Mouse (Mus musculus) thymus, adult 2 months (tissue): ENCODE measurements around the gene Cenpx. TPM values are rescaled to one million over a fixed set of nuclear protein-coding genes. Genes with fewer than 3 reads are reported as not detected.
"Not testable (repeated sequence)": the region's sequence is repeated elsewhere in the genome, so short reads cannot be mapped to it uniquely, and the experiment has no call there.

ENCODE experiments used
- DNase-seq: peaks from one replicate; pipeline ENCODE4 v3.0.0; 2021
- H3K27ac ChIP-seq: fragments of 200-500 bp; 2 replicates; pipeline ENCODE4 v1.5.1; 2012; ENCODE audit warnings: low read length, control low read depth; ENCODE audit not compliant: control insufficient read depth, insufficient read depth
- H3K27me3 ChIP-seq: fragments of 200-500 bp; 2 replicates; pipeline ENCODE4 v1.6.1; 2012; ENCODE audit warnings: mild to moderate bottlenecking, low read length, moderate library complexity, mixed read lengths; ENCODE audit not compliant: control insufficient read depth, insufficient read depth
- H3K36me3 ChIP-seq: fragments of 200-500 bp; 2 replicates; pipeline ENCODE4 v1.6.1; 2012; ENCODE audit warnings: mild to moderate bottlenecking, low read length, moderate library complexity; ENCODE audit not compliant: control insufficient read depth, insufficient read depth
- H3K4me1 ChIP-seq: fragments of 200-500 bp; replicated peaks from 2 replicates; pipeline ENCODE4 v1.6.1; 2012; ENCODE audit warnings: low read length; ENCODE audit not compliant: control insufficient read depth, insufficient read depth
- H3K4me3 ChIP-seq: fragments of 200-500 bp; 2 replicates; pipeline ENCODE4 v1.5.1; 2012; ENCODE audit warnings: mild to moderate bottlenecking, low read length, control low read depth, moderate library complexity; ENCODE audit not compliant: control insufficient read depth, insufficient read depth
- CTCF ChIP-seq: fragments of 200-500 bp; IDR thresholded peaks from 2 replicates; pipeline ENCODE4 v1.5.1; 2012; ENCODE audit warnings: mild to moderate bottlenecking, control low read depth, low read length, moderate library complexity, borderline replicate concordance; ENCODE audit not compliant: control insufficient read depth, poor library complexity, insufficient read depth; ENCODE audit errors: extremely low read depth
- POLR2A ChIP-seq: fragments of 200-500 bp; IDR thresholded peaks from 2 replicates; pipeline ENCODE4 v1.6.1; 2012; ENCODE audit warnings: mild to moderate bottlenecking, low read length, control low read depth, moderate library complexity; ENCODE audit not compliant: control insufficient read depth, poor library complexity, insufficient read depth; ENCODE audit errors: extremely low read depth
- WGBS: fragments of 180-500 bp; shearing (Covaris S2); methylation state at CpG from one replicate; pipeline ENCODE4 v1.1.7; 2018; 5-methylcytosine and 5-hydroxymethylcytosine counted together
- polyA plus RNA-seq: library from polyadenylated mRNA; depleted of rRNA; stranded (reverse); fragments of >200 nt; gene quantifications from 2 replicates; pipeline ENCODE4 v1.2.3, GENCODE M21; 2012; rRNA removed

The Cenpx gene
- 103 and 112 TPM in 2 replicates for polyA plus RNA-seq

DNA sequence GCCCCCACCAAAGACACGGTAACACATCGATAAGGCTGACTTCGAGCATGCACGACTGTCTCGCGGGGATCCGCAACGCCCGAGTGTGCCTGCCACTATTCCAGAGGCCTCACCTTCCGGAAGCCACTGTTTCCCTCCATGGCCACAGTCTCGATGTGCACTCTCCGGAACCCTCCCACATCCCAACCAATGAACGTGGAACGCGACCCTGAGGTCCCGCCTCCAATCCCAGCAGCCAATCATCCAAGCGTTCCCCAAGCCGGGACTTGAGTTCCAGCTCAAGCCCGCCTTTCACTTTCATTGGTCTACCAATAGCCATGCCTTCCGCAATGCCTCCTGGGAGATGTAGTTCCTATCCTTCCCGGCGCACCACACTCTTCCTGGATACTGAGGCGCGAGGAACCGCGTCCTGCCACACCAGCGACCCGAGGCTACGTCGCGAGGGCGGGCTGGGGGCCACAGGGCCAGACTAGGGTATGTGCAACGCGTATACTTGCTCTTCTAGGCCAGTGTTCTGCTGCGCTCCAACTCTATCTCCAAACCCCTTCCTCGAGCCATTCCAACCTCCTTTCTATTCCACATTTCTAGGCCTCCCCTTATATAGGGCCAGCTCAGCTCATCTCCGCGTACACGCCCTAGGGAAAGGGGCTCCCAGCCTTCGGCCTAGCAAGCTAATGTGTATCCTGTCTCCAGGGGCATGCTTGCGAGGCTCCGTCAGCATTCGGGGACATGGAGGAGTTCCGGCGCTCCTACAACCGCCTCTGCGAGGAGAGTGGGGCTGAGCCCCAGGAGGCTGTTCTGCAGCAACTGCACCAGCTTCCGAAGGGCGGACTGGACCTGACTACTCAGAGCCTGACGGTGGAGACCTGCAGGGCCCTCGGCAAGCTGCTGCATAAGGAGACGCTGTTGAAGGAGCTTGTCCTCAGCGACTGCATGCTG is at the start of gene Cenpx, which contains the start of gene Lrrc45:
TSS of gene Cenpx (minus strand) at position 159 of the 939 bp plus-strand sequence.
TSS of gene Lrrc45 (plus strand) at position 346 of the 939 bp plus-strand sequence.
- peaks cover 15% of the 10 kb centered on the region for H3K4me1 ChIP-seq
- no peak within 1 kb of the TSS for H3K27ac ChIP-seq
- TF ChIP-seq POLR2A (no peak; the same call in none of the 2 replicates), CTCF (no peak)
- H3K4me3 ChIP-seq, result peak within 1 kb of the TSS; percentile 60
- WGBS, result 1% methylated on average over 53 of the region's 53 CpGs
- no peaks in the 10 kb centered on the region for H3K27me3 ChIP-seq
- no peaks in the 10 kb centered on the region for H3K36me3 ChIP-seq
- DNase-seq, result peak; percentile 98

DNA sequence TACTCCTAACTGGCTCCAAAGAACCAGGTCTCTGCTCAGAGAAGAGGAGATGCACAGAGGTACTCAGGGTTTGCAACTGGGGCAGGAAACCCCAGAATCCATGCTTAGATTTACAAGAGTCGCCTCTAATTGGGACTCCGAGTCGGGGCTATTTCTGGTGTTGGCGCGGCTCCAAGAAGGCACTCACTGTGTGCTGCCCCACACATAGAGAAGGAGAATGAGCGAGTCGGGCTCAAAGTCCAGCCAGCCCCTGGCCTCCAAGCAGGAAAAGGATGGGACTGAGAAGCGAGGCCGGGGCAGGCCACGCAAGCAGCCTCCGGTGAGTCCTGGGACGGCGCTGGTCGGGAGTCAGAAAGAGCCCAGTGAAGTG is 49.1 kb upstream of the Cenpx start, which contains the start of gene Hmga1b:
TSS of gene Hmga1b (plus strand) at position 123 of the 370 bp plus-strand sequence.
- H3K36me3 ChIP-seq, H3K27ac ChIP-seq, H3K4me1 ChIP-seq, H3K4me3 ChIP-seq, DNase-seq, H3K27me3 ChIP-seq: not testable (repeated sequence)
- 25% methylated on average over 14 of the region's 14 CpGs for WGBS

DNA sequence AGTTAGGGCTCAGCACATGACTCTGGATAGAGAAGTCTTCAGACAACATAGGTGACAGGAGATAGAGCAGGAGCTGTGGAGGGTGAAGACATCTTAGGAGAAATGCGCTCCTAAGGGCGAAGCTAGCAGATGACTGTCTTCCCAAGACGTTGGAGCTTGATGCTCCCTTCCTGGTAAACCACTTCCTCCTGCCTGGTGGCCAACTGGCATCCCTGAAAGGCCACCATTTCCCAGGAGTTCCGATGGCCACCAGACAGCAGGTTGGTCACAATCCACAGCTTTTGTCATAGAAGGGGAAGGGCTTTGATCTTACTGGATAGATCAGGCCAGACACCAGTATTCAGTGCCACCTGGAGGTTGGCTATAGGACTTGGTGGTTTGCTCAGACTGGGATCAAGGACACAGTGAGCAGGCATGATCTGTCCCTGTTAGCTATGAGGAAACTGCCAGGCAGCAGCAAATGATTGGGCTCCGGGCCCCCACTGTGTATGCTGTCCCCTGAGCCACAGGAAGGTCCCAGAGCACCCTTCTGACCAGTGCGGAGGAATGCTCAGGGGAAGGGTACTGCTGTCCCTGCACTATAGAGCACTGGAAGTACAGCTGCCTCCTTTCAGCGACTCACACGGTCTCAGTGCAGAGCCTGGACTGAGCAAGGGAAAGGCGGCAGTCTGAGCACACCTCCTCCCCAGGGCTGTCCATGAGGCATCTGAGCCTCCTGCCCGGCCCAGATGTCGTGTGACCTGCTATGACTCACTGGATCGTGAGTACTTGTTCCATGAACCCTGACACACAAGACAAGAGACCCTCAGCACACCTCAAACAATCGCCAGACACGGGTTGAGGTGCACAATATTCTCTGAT is 48.5 kb upstream of the Cenpx start:
- DNase-seq, result no peak
- WGBS, result 86% methylated on average over 14 of the region's 14 CpGs
- no peak overlapping the region for H3K27ac ChIP-seq
- H3K4me1 ChIP-seq, result no peaks in the 10 kb centered on the region
- no peaks in the 10 kb centered on the region for H3K36me3 ChIP-seq
- TF ChIP-seq CTCF (no peak), POLR2A (no peak)
- no peaks in the 10 kb centered on the region for H3K27me3 ChIP-seq
- H3K4me3 ChIP-seq, result no peak overlapping the region

DNA sequence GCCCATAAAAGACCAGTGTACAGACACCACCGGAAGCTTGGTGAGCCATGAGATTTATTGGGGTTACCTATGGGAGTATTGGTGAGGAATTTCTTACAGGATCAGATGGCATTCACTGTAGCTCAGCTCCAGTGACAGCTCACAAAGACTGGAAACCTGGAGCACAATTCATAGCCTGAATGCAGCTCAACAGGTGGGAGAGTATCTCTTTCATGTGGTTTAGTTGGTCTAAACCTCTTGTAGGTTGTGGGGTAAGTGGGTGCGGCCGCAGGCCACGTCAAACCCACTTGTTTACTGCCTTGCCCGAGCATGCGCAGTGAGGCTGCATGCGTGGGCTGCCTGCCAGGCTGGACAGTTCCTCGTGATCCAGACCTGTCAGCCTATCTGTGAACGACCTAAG is 46.7 kb upstream of the Cenpx start:
- H3K27ac ChIP-seq, result no peak overlapping the region
- WGBS, result 59% methylated on average over 9 of the region's 9 CpGs
- no peaks in the 10 kb centered on the region for H3K4me1 ChIP-seq
- TF ChIP-seq POLR2A, result no peak
- no peak for DNase-seq
- no peaks in the 10 kb centered on the region for H3K36me3 ChIP-seq
- H3K4me3 ChIP-seq, result no peak overlapping the region
- no peaks in the 10 kb centered on the region for H3K27me3 ChIP-seq

DNA sequence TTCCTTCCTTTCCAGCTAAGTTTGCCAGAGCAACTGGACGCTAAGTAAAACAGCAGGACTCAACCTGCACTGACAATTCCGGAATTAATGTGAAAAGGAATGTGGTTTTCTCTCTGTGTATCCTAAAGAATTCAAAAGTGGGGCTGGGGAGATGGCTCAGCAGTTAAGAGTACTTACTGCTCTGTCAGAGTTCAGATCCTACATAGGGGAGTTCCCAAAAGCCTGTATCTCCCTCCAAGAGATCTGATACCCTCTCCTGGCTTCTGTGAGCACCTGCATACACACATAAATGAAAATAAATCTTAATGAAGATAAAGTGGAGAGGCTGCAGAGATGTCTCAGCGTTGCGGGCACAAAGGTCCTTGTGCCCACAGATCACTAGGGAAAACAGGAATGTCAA is 38.1 kb upstream of the Cenpx start:
- 84% methylated on average over 4 of the region's 4 CpGs for WGBS
- H3K36me3 ChIP-seq, result no peaks in the 10 kb centered on the region
- no peak for TF ChIP-seq POLR2A
- no peak overlapping the region for H3K27ac ChIP-seq
- H3K27me3 ChIP-seq, result no peaks in the 10 kb centered on the region
- no peak for DNase-seq
- no peaks in the 10 kb centered on the region for H3K4me1 ChIP-seq
- H3K4me3 ChIP-seq, result no peak overlapping the region

DNA sequence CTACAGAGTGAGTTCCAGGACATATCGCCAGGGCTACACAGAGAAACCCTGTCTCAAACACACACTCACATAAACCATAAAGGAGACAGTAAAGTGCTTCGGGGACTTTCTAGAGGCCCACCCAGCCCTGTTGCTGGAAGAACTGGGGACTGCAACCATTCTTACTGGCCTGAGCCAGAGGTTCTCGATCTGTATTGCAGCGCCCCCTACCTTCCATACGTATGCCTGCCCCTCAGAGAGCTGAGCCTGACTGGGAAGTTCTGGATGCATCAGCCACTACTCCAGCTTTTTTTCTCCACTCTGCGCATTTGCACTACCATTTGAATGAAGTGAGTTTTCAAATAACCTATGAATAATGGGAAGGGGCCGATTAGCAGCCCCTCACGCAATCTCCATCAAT is 35.9 kb upstream of the Cenpx start:
- no peaks in the 10 kb centered on the region for H3K27me3 ChIP-seq
- peak; percentile 40 for DNase-seq
- H3K36me3 ChIP-seq, result no peaks in the 10 kb centered on the region
- no peak overlapping the region for H3K4me3 ChIP-seq
- H3K4me1 ChIP-seq, result no peaks in the 10 kb centered on the region
- 71% methylated on average over 8 of the region's 8 CpGs for WGBS
- H3K27ac ChIP-seq, result no peak overlapping the region
- TF ChIP-seq POLR2A (no peak), CTCF (peak; percentile 55; the same call in 1 of the 2 replicates)
